Mouse (Mus musculus): ENCODE data around the gene Rnf130.

- TF ChIP-seq CTCF (IDR thresholded peaks at IDR 0.05; ENCODE audit: control insufficient read depth, insufficient read depth, low read length) (no peak), POLR2A (IDR thresholded peaks at IDR 0.05; ENCODE audit: borderline replicate concordance, control insufficient read depth, low read depth, low read length) (no peak)
Observed at GRCm38 (mm10) chr11:50145529-50145928, 120.4 kb downstream of the Rnf130 start.
